Mouse (Mus musculus): ENCODE measurements at regions not wholly inside any gene's neighbourhood (a gene's known extent, or its start where the extent isn't known, plus 50 kb on each side); places are given as distances from the start of the nearest gene placed in this dataset.
A peak's percentile ranks its signal among the peaks of the same experiment; 100 is the strongest.

GRCm38 (mm10) chr8:32958331-32958730 is 470.2 kb upstream of the 5930422O12Rik start:
- no peak for DNase-seq

GRCm38 (mm10) chr8:32958855-32959254 is 469.7 kb upstream of the 5930422O12Rik start:
- DNase-seq = no peak

- DNase-seq = no peak
Measured at GRCm38 (mm10) chr8:32959326-32960064, 469.0 kb upstream of the 5930422O12Rik start.

GRCm38 (mm10) chr8:32990216-32990615 is 438.3 kb upstream of the 5930422O12Rik start:
- DNase-seq = no peak

GRCm38 (mm10) chr8:33003967-33004564 is 424.4 kb upstream of the 5930422O12Rik start:
- DNase-seq = no peak

GRCm38 (mm10) chr8:33004570-33004969 is 423.9 kb upstream of the 5930422O12Rik start:
- no peak for DNase-seq

- no peak for DNase-seq
Measured at GRCm38 (mm10) chr8:33010106-33010505, 418.4 kb upstream of the 5930422O12Rik start.

GRCm38 (mm10) chr8:33012784-33013183 is 415.7 kb upstream of the 5930422O12Rik start:
- DNase-seq = no peak

- no peak for DNase-seq
Measured at GRCm38 (mm10) chr8:33015861-33016260, 412.6 kb upstream of the 5930422O12Rik start.

GRCm38 (mm10) chr8:33026973-33027372 is 401.5 kb upstream of the 5930422O12Rik start:
- DNase-seq = no peak

GRCm38 (mm10) chr8:33029453-33029852 is 399.1 kb upstream of the 5930422O12Rik start:
- no peak for DNase-seq

GRCm38 (mm10) chr8:33052017-33052416 is 376.5 kb upstream of the 5930422O12Rik start:
- DNase-seq = no peak

- DNase-seq = no peak
Measured at GRCm38 (mm10) chr8:33065566-33065965, 362.9 kb upstream of the 5930422O12Rik start.

GRCm38 (mm10) chr8:33066168-33066567 is 362.3 kb upstream of the 5930422O12Rik start:
- DNase-seq = no peak

- DNase-seq = no peak
Measured at GRCm38 (mm10) chr8:33067453-33068039, 361.0 kb upstream of the 5930422O12Rik start.

GRCm38 (mm10) chr8:33068468-33068867 is 360.0 kb upstream of the 5930422O12Rik start:
- DNase-seq = peak in 1 of 2 experiments; percentile 4

- DNase-seq = no peak
Measured at GRCm38 (mm10) chr8:33075186-33075585, 353.3 kb upstream of the 5930422O12Rik start.

GRCm38 (mm10) chr8:33076253-33076652 is 352.3 kb upstream of the 5930422O12Rik start:
- no peak for DNase-seq

GRCm38 (mm10) chr8:33078125-33078524 is 350.4 kb upstream of the 5930422O12Rik start:
- no peak for DNase-seq

- no peak for DNase-seq
Measured at GRCm38 (mm10) chr8:33079867-33080585, 348.5 kb upstream of the 5930422O12Rik start.

GRCm38 (mm10) chr8:33081941-33082340 is 346.6 kb upstream of the 5930422O12Rik start:
- DNase-seq = no peak

GRCm38 (mm10) chr8:33085461-33085860 is 343.0 kb upstream of the 5930422O12Rik start:
- DNase-seq = no peak

- no peak for DNase-seq
Measured at GRCm38 (mm10) chr8:33089731-33090130, 338.8 kb upstream of the 5930422O12Rik start.
